Mouse (Mus musculus): Measurements from ENCODE around the gene Flad1. TPM values are rescaled to one million over a fixed set of nuclear protein-coding genes. Genes with fewer than 3 reads are reported as not detected.

Flad1 gene
- total RNA-seq, 2 experiments from 2014 or later = 0.68 to 5.4 TPM

DNA sequence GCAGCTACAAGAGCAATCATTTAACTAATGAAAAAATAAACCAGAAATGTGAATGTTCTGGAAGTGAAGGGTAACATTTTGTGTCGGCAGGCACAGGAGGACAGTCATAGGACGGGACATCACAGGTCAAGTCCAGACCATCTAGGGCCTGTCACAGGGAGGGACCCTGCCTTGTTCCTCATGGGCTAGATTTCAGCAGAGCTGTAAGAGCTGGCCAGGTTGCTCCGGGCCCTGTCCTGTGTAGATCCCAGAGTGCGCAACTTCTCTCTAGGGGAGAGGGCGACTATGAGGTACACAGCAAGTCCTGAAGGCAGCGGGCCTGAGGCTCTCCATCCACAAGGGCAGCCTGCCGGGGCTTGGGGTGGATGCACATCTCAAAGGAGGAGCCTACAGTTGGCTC lies 50.0 kb downstream of the Flad1 start, which contains the start of gene Dcst2:
Dcst2 (plus strand) TSS at position 301 of the 400 bp plus-strand sequence.
- no peak for ATAC-seq (replicated peaks; ENCODE audit: low FRiP score, poor library complexity, severe bottlenecking)

DNA sequence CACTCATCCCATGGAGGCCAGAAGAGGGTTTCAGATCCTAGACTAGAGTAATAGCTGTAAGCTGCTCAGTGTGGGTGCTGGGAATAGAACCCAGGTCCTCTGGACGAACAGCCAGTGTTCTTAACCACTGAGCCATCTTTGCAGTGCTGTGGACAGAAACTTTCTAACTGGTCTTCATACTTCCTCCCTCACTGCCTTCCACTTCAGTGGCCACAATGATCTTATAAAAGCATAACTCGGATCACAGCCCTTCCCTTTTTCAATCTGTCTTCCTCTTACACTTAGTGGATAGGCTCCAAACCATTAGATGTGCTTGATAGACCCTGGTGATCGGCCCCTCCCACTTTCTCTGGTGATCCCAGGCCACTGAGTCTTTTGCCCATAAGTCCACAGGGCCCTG lies 51.4 kb downstream of the Flad1 start:
- ATAC-seq (replicated peaks; ENCODE audit: low FRiP score, poor library complexity, severe bottlenecking) = no peak

DNA sequence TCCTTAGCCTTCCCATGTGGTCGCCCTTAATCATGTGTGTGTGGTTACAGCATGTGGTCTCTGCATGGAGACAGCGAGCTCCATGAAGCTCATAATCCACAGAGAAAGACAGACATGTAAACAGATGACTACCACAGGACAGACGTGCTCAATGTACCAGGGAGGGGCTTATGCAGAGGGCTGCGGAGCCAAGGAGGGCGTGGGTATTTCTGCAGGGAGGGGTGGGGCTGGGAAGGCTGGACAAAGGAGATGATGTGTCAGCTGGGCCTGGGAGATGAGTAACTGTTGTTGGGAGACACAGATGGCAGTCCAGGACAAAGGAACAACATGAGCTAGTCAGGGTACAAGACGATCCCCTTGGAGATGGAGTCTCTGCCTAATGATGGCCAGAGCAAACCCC lies 52.0 kb downstream of the Flad1 start:
- no peak for ATAC-seq (replicated peaks; ENCODE audit: low FRiP score, poor library complexity, severe bottlenecking)

DNA sequence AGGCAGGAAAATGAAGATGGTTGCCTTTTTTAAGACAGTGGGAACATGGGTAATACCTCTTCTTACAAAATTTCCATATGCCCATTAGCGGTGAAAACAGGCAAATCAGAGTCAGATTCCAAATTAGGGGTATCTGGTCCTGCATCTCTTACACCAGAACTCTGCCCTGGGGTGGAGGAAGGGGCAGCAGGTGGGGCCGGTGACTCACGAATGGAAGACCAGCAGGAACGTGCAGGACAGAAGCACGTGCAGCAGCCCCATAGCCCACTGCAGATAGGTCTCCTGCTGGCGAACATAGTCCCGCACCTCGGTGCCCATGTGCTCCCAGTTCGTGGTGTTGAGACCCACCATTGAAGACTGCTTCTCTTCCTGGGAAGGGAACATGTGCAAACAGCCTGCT lies 55.6 kb downstream of the Flad1 start:
- no peak for ATAC-seq (replicated peaks; ENCODE audit: low FRiP score, poor library complexity, severe bottlenecking)

DNA sequence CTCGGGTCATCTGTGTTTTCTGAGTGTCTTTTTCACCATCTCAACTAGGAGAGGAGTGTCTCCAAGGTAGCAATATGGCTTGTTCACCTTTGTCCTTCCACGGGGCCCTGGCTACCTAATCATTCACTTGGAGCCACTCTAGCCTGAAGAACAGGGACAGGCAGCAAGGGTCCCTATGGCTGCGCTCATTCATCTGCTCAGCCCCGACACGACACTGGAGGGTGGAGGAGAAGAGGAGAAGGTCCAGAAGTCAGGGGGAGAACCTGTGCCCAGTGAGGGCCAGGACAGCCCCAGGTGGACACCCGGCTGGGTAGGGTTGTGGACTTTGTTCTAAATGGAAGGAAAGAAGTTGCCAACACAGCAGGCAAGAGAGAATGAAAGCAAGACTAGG lies 56.2 kb downstream of the Flad1 start:
- ATAC-seq (replicated peaks; ENCODE audit: low FRiP score, poor library complexity, severe bottlenecking) = no peak

DNA sequence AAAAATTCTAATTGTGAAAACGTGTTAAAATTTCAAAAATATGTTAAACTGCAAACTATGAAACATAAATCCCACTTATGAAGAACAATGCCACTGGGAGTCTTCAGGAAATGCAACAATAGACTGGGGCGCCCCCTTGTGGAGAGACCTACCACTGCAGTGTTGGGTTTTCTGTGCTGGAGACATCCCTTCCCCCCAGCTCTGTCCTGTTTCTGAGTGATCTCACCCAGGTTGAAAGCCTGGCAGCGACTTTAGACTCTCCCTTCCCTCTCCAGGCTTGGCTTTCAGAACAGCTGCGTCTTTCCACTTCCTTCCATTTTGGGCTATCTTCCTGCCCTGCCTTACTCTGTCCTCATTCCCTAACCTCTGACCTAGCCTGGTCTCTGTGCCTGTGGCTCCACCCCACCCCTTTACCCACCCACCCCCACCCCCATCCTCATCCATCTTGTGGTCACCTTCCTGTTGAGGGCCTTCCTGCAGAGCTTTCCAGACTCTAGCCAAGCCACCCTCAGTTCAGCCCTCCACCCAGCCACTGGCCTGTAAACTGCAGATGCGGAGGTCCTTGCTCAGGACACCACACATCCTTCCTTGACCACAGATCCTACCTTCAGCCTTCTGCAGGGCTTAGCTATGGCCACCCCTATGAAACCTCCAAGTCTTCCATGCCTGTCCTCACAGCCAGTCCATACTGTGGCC lies 56.7 kb downstream of the Flad1 start:
- ATAC-seq (replicated peaks; ENCODE audit: low FRiP score, poor library complexity, severe bottlenecking) = no peak

DNA sequence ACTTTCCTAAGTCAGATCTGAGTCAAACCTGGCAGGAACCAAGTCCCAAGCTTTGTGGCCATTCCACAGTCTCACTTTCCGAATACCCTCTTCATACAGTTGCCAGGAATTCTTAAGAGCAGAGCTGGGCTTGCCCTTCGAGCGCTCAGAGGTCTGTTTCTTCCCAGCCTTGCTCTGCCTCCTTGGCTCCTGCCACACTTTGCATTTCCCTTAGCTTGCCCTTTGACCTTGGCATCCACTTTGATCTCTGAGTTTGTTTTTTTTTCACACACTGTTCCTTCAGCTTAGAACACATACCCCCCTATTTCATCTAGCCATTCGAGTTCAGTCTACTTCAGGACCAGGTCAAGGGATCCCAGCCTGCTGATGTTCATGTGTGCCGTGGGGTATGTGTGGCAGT lies 60.4 kb downstream of the Flad1 start:
- no peak for ATAC-seq (replicated peaks; ENCODE audit: low FRiP score, poor library complexity, severe bottlenecking)

Other genes starting within 250 kb of the Flad1 start
- 42.5 and 52.8 TPM in 2 replicates for gene Clk2, start 247.1 kb downstream of the Flad1 start, total RNA-seq (2015; ENCODE audit: low replicate concordance)
- gene Clk2, start 247.1 kb downstream of the Flad1 start, total RNA-seq (2017; ENCODE audit: low replicate concordance) = 41.1 and 50.4 TPM in 2 replicates
- 19.3 and 33.9 TPM in 2 replicates for gene Scamp3, start 234.4 kb downstream of the Flad1 start, total RNA-seq (2015; ENCODE audit: low replicate concordance)
- 3.6 and 8.0 TPM in 2 replicates for gene Scamp3, start 234.4 kb downstream of the Flad1 start, total RNA-seq (2017; ENCODE audit: low replicate concordance)
- 5.0 and 5.4 TPM in 2 replicates for gene Fam189b, start 228.7 kb downstream of the Flad1 start, total RNA-seq (2015; ENCODE audit: low replicate concordance)
- 2.6 TPM in 1 of 2 replicates, not detected in the other for gene Fam189b, start 228.7 kb downstream of the Flad1 start, total RNA-seq (2017; ENCODE audit: low replicate concordance)
- gene Gba, start 208.9 kb downstream of the Flad1 start, total RNA-seq (2015; ENCODE audit: low replicate concordance) = 27.4 and 36.5 TPM in 2 replicates
- 16.8 and 18.1 TPM in 2 replicates for gene Gba, start 208.9 kb downstream of the Flad1 start, total RNA-seq (2017; ENCODE audit: low replicate concordance)
- gene Thbs3, start 196.7 kb downstream of the Flad1 start, total RNA-seq (2015; ENCODE audit: low replicate concordance) = not detected in 2 replicates
- not detected in 2 replicates for gene Thbs3, start 196.7 kb downstream of the Flad1 start, total RNA-seq (2017; ENCODE audit: low replicate concordance)
- 8.6 and 21.0 TPM in 2 replicates for gene Mtx1, start 184.8 kb downstream of the Flad1 start, total RNA-seq (2015; ENCODE audit: low replicate concordance)
- 14.5 and 15.8 TPM in 2 replicates for gene Mtx1, start 184.8 kb downstream of the Flad1 start, total RNA-seq (2017; ENCODE audit: low replicate concordance)
- gene Muc1, start 182.8 kb downstream of the Flad1 start, total RNA-seq (2015; ENCODE audit: low replicate concordance) = not detected in 2 replicates
- gene Muc1, start 182.8 kb downstream of the Flad1 start, total RNA-seq (2017; ENCODE audit: low replicate concordance) = not detected in 2 replicates
- gene Krtcap2, start 165.9 kb downstream of the Flad1 start, total RNA-seq (2015; ENCODE audit: low replicate concordance) = 39.0 and 64.2 TPM in 2 replicates
- gene Krtcap2, start 165.9 kb downstream of the Flad1 start, total RNA-seq (2017; ENCODE audit: low replicate concordance) = 7.2 and 29.1 TPM in 2 replicates
- 1.3 TPM in 1 of 2 replicates, not detected in the other for gene Trim46, start 165.6 kb downstream of the Flad1 start, total RNA-seq (2015; ENCODE audit: low replicate concordance)
- gene Trim46, start 165.6 kb downstream of the Flad1 start, total RNA-seq (2017; ENCODE audit: low replicate concordance) = not detected in 2 replicates
- 16.8 and 18.4 TPM in 2 replicates for gene Dpm3, start 152.5 kb downstream of the Flad1 start, total RNA-seq (2015; ENCODE audit: low replicate concordance)
- 8.3 TPM in 1 of 2 replicates, not detected in the other for gene Dpm3, start 152.5 kb downstream of the Flad1 start, total RNA-seq (2017; ENCODE audit: low replicate concordance)
- gene Slc50a1, start 141.3 kb downstream of the Flad1 start, total RNA-seq (2015; ENCODE audit: low replicate concordance) = 17.7 and 35.6 TPM in 2 replicates
- 3.7 and 9.7 TPM in 2 replicates for gene Slc50a1, start 141.3 kb downstream of the Flad1 start, total RNA-seq (2017; ENCODE audit: low replicate concordance)
- gene Efna1, start 130.7 kb downstream of the Flad1 start, total RNA-seq (2015; ENCODE audit: low replicate concordance) = not detected in 2 replicates
- not detected in 2 replicates for gene Efna1, start 130.7 kb downstream of the Flad1 start, total RNA-seq (2017; ENCODE audit: low replicate concordance)
- gene Efna3, start 88.9 kb downstream of the Flad1 start, total RNA-seq (2015; ENCODE audit: low replicate concordance) = not detected in 2 replicates
- gene Efna3, start 88.9 kb downstream of the Flad1 start, total RNA-seq (2017; ENCODE audit: low replicate concordance) = not detected in 2 replicates
- gene Efna4, start 73.8 kb downstream of the Flad1 start, total RNA-seq (2015; ENCODE audit: low replicate concordance) = not detected in 2 replicates
- not detected in 2 replicates for gene Efna4, start 73.8 kb downstream of the Flad1 start, total RNA-seq (2017; ENCODE audit: low replicate concordance)
- 6.5 and 13.8 TPM in 2 replicates for gene Adam15, start 61.9 kb downstream of the Flad1 start, total RNA-seq (2015; ENCODE audit: low replicate concordance)
- 0.77 and 3.5 TPM in 2 replicates for gene Adam15, start 61.9 kb downstream of the Flad1 start, total RNA-seq (2017; ENCODE audit: low replicate concordance)
- not detected in 2 replicates for gene Dcst2, start 49.9 kb downstream of the Flad1 start, total RNA-seq (2015; ENCODE audit: low replicate concordance)
- gene Dcst2, start 49.9 kb downstream of the Flad1 start, total RNA-seq (2017; ENCODE audit: low replicate concordance) = not detected in 2 replicates
- gene Dcst1, start 46.6 kb downstream of the Flad1 start, total RNA-seq (2015; ENCODE audit: low replicate concordance) = not detected in 2 replicates
- not detected in 2 replicates for gene Dcst1, start 46.6 kb downstream of the Flad1 start, total RNA-seq (2017; ENCODE audit: low replicate concordance)
- gene Zbtb7b, start 17.1 kb downstream of the Flad1 start, total RNA-seq (2015; ENCODE audit: low replicate concordance) = 2.1 and 7.9 TPM in 2 replicates
- 5.1 and 8.9 TPM in 2 replicates for gene Zbtb7b, start 17.1 kb downstream of the Flad1 start, total RNA-seq (2017; ENCODE audit: low replicate concordance)
- gene Lenep, start 9.1 kb downstream of the Flad1 start, total RNA-seq (2015; ENCODE audit: low replicate concordance) = 1.4 TPM in 1 of 2 replicates, not detected in the other
- gene Lenep, start 9.1 kb downstream of the Flad1 start, total RNA-seq (2017; ENCODE audit: low replicate concordance) = not detected in 2 replicates
- 245 and 268 TPM in 2 replicates for gene Cks1b, start 6.5 kb upstream of the Flad1 start, total RNA-seq (2015; ENCODE audit: low replicate concordance)
- 102 and 103 TPM in 2 replicates for gene Cks1b, start 6.5 kb upstream of the Flad1 start, total RNA-seq (2017; ENCODE audit: low replicate concordance)
- gene Shc1, start 6.6 kb upstream of the Flad1 start, total RNA-seq (2015; ENCODE audit: low replicate concordance) = 77.1 and 79.3 TPM in 2 replicates
- gene Shc1, start 6.6 kb upstream of the Flad1 start, total RNA-seq (2017; ENCODE audit: low replicate concordance) = 49.7 and 59.3 TPM in 2 replicates
- 10.9 and 19.1 TPM in 2 replicates for gene Pygo2, start 18.3 kb upstream of the Flad1 start, total RNA-seq (2015; ENCODE audit: low replicate concordance)
- 7.1 and 12.1 TPM in 2 replicates for gene Pygo2, start 18.3 kb upstream of the Flad1 start, total RNA-seq (2017; ENCODE audit: low replicate concordance)
- gene Pbxip1, start 24.8 kb upstream of the Flad1 start, total RNA-seq (2015; ENCODE audit: low replicate concordance) = 1.8 and 2.1 TPM in 2 replicates
- gene Pbxip1, start 24.8 kb upstream of the Flad1 start, total RNA-seq (2017; ENCODE audit: low replicate concordance) = 2.7 and 4.1 TPM in 2 replicates
- gene Pmvk, start 42.7 kb upstream of the Flad1 start, total RNA-seq (2015; ENCODE audit: low replicate concordance) = 14.1 and 16.3 TPM in 2 replicates
- gene Pmvk, start 42.7 kb upstream of the Flad1 start, total RNA-seq (2017; ENCODE audit: low replicate concordance) = 8.9 and 13.0 TPM in 2 replicates
- gene Kcnn3, start 108.3 kb upstream of the Flad1 start, total RNA-seq (2015; ENCODE audit: low replicate concordance) = not detected in 2 replicates
- not detected in 2 replicates for gene Kcnn3, start 108.3 kb upstream of the Flad1 start, total RNA-seq (2017; ENCODE audit: low replicate concordance)

All from erythroid progenitor cell, adult 5-6 weeks (primary cell).